Mouse (Mus musculus): Measurements from ENCODE around the gene Hbb-bs. TPM values are rescaled to one million over a fixed set of nuclear protein-coding genes. Genes with fewer than 3 reads are reported as not detected.
"Not testable (repeated sequence)": the region's sequence is repeated elsewhere in the genome, so short reads cannot be mapped to it uniquely, and the experiment has no call there.

Gene Hbb-bs
- 1,000 to 10,000 TPM; 4,172 to 4,820 TPM for total RNA-seq (2021)
- long read RNA-seq, experiment 1, transcript Hbb-bs-201 (3 exons, 628 nt): major isoform, 1,667 of 1,734 reads
- long read RNA-seq, experiment 1, transcript Hbb-bs-202 (2 exons, 344 nt): minor isoform, 24 of 1,734 reads
- long read RNA-seq, experiment 1, partial matches to known transcripts: 30 of 1,734 reads
- long read RNA-seq, experiment 1, other reads (novel, unspliced or antisense): 13 of 1,734 reads
- long read RNA-seq, experiment 2, transcript Hbb-bs-201 (3 exons, 628 nt): major isoform, 1,527 of 1,647 reads
- long read RNA-seq, experiment 2, transcript Hbb-bs-202 (2 exons, 344 nt): minor isoform, 57 of 1,647 reads
- long read RNA-seq, experiment 2, partial matches to known transcripts: 39 of 1,647 reads
- long read RNA-seq, experiment 2, other reads (novel, unspliced or antisense): 24 of 1,647 reads

DNA sequence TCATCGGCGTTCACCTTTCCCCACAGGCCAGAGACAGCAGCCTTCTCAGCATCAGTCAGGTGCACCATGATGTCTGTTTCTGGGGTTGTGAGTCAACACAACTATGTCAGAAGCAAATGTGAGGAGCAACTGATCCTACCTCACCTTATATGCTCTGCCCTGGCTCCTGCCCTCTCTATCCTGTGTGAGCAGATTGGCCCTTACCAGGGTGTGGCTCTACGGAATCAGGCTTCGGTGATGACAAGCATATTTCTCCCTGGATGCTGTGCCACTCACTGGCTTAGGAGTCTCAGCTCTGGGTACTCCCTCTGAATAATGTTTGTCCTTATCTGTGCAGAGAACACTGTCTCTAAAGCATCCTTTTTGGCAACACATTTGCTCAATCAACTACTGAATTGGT, at the start of gene Hbb-bs:
Gene Hbb-bs, minus strand, starts transcription at position 289 of the 400 bp plus-strand sequence.
- DNase-seq (ENCODE audit: low spot score in 2 of 2): no peak

DNA sequence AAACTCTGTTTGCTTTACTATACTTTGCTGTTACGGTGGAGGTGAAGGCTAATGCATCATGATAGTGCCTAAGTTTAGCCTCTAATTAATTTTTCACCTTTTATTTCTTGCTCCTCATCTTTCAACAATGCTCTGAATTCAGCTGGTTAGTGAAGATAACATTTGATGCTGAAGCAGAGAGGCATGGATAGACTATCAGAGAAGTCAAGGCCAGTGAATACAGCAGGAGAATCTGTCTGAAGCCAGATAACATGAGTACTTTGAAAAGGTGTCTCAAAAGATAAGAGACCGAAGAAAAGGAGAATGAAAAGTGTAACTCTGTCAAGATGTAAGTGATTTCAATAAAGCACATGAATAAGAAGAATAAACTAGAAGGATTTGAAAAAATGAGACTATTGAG, 49.2 kb upstream of the Hbb-bs start:
- DNase-seq (ENCODE audit: low spot score in 2 of 2): no peak

DNA sequence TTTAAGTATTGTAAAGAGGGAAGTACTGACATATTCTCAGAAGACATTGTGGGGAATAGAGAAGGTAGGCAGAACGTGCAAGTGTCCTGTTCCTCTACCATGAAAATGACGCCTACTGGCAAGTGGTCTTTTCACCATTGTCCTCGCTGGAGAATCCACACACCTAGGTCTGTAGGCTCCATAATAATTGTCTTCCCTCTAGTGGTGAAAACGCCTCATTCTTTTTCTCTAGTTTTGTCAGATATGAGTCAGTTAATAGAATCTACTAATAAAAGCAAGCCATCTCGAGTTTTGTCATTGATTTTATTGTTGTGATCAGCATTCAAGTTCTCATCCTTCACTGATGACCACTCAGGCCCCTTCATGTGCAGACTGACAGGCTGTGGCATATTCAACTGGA, 46.6 kb upstream of the Hbb-bs start:
- no peak for DNase-seq (ENCODE audit: low spot score in 2 of 2)

DNA sequence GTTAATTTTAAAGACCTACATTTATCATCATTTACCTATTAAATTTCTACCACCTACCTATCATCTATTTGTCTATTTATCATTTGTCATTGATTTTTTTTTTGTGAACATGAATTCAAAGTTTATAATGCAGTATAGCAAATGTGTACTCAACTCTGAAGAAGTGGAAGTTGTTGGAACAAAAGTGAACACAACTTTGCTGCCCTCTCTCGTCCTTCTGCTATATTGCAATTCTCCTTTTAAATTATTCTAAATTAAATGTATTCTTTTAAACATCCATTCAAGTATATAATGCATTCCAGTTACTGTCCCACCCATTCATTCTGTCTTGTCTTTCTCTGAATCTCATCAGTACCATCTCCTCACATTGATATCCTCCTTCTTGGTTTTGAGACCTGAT, 45.2 kb upstream of the Hbb-bs start:
- no peak for DNase-seq (ENCODE audit: low spot score in 2 of 2)

DNA sequence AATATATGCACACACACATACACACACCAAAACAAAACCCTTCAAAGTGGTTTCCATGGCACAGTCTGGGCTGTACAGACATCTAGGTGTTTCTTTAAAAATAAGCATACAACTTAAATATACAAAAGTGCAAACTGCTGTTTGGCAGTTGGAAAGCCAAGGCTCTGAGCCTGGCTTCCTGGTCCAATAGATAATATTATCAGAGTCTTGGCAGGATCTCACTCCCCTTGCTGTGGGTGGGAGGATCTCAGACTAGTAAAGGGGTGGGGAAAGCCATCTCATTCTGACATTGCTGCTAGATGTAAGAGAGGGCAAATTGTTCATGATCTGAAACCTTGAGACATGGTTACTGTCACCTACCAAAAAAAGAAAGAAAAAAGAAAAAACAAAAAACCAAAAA, 42.8 kb upstream of the Hbb-bs start:
- DNase-seq (ENCODE audit: low spot score in 2 of 2): no peak

DNA sequence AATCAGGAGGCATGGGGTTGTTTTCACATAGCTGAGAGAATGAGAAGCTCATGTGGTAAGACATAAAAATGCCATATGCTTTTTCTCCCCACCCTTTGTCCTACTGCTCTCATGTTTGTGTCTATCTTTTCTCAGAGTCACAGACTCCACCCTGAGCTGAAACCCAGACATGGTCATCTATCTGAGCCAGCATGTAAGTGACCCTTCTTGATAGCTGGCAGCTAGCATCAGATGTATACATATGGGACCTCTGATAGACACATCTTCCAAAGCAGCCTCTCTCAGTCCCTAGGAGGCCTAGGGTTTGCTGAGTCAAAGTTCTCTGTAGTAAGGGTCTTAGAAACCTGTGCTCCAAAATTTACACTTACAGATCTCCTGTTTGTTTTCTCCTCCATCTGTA, 37.8 kb upstream of the Hbb-bs start:
- no peak for DNase-seq (ENCODE audit: low spot score in 2 of 2)

DNA sequence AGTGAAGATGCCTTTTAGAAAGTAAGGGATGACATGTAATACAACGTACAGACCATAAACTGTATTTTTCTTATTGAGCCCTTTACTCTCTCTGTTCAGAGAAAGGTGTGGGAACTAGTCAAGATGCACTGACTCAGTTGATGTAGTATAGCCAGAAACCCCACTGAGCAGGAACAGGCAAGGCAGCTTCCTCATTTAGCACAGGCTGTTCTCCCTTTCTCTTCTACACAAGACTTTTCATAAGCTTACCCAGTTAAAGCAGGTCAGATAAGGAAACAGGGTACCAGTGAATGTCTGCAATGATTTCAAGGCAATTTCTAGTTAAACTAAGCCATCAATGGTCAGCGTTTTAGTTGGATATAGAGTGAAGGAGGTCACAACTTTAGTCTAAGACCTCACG, 33.6 kb upstream of the Hbb-bs start:
- no peak for DNase-seq (ENCODE audit: low spot score in 2 of 2)

DNA sequence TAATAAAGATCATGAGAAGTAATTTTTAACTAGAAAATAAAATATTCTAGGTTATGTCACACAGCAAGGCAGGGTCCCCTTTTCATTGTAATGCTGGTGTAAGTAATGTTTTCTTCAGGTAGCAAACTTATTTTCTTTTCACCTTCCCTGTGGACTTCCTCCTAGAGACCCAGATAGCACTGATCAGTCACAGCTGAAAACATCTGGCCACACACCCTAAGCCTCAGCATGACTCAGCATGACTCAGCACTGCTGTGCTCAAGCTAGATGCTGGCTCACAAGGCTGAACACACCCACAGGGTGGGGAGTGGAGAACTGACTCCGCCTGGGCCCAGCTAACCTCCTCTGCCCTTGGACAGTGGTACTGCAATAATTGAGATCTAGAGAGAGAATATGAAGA, 33.0 kb upstream of the Hbb-bs start:
- peak in 1 of 2 experiments; percentile 16 for DNase-seq (ENCODE audit: low spot score in 2 of 2)

DNA sequence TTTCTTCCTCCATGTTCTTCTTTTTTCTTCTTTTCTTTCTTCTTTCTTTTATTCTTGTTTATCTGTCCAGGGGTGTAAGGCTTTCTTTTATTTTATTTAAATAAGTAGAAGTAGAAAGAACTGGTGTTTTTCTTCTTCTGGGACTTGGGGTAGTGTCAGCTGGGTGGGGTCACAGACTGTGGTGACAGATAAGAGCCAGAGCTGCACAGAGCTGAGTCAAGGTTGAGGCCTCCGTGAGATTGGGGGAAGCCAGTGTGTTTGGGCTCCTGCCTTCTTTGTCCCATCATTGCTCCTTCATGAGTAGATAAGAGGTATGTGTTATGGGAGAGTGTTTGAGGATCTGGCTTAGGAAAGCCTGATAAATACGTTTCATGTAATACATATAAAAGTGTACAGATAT, 31.2 kb upstream of the Hbb-bs start:
- no peak for DNase-seq (ENCODE audit: low spot score in 2 of 2)

DNA sequence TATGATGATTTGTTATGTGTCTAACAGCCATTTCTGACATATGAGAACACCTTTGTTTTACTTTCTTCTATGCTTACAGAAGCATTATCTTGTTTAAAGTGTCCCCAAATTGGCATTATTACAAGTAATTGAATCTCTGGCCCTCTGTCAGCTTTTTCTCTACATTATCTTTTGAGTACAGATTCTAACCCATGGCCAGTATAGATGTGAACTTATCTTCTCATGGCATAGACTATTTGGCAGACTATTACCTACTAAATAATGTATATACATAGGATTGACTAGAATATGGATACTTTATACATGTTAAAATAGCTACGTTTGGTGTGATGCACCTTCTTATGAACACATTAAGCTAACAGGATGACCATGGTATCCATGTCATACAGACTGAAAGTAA, 26.8 kb upstream of the Hbb-bs start:
- no peak for DNase-seq (ENCODE audit: low spot score in 2 of 2)

DNA sequence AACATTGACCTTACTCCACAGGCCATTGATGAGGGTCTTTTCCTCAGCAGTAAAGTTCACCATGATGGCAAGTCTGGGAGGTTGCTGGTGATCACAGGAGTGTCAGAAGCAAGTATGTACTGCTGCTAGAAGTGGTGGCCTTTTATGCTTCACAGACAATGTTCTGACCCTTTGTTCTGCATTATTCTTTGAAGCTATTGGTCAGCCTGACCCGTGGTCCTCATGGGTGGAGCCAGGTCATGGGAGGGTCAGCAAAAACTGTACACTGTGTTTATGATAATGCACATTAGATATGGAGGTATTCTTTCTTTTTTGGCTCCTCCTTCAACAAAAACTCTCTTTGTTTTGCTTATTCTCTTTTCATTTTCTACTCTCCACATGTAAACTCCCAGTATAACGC, 25.2 kb upstream of the Hbb-bs start, which contains the start of gene Hbb-y:
Gene Hbb-y, minus strand, starts transcription at position 127 of the 400 bp plus-strand sequence.
- DNase-seq (ENCODE audit: low spot score in 2 of 2): no peak

DNA sequence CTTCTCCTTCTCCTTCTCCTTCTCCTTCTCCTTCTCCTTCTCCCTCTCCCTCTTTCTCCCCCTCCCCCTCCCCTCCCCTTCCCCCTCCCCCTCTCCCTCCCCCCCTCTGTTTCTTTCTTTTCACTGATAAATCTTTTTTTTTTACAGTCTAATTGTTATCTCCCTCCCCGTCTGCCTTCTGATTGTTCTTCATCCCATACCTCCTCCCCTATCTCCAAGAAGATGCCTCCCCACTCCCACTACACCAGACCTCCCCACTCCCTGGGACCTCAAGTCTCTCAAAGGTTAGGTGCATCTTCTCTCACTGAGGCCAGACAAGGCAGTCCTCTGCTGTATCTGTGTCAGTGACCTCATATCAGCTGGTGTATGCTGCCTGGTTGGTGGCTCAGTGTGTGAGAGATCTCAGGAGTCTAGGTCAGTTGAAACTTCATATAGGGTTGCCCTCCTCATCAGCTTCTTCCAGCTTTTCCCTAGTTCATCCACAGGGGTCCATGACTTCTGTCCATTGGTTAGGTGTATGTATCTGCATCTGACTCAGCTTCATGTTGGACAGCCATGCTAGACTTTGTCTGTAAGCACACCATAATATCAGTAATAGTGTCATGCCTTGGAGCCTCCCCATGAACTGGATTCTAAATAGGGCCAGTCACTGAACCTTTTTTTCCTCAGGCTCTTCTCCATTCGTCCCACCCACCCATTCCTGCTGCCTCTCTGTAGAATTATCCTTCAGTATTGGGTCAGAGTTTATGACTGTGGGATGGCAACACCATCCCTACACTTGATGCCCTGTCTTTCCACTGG, 16.8 kb upstream of the Hbb-bs start:
- DNase-seq (ENCODE audit: low spot score in 2 of 2): no peak

DNA sequence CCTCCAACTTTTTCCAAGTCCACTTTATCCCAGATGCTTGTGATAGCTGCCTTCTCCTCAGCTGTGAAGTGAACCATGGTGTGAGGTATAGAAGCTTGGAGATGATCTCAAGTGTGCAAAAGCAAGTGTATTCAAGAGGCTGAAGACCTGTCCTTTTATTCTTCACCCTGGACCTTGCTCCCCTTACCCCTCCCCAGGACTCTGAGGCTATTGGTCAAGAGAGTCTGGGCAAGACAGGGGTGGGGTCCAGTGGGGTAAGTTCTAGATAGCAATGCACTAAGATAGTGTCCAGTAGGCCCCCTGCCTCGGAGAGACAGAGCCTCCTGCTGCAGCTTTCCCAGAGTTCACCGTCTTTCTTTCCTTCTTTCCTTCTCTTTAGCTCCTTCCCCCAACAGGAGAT, 15.1 kb upstream of the Hbb-bs start, which contains the start of gene Hbb-bh1:
Gene Hbb-bh1, minus strand, starts transcription at position 131 of the 400 bp plus-strand sequence.
- no peak for DNase-seq (ENCODE audit: low spot score in 2 of 2)

DNA sequence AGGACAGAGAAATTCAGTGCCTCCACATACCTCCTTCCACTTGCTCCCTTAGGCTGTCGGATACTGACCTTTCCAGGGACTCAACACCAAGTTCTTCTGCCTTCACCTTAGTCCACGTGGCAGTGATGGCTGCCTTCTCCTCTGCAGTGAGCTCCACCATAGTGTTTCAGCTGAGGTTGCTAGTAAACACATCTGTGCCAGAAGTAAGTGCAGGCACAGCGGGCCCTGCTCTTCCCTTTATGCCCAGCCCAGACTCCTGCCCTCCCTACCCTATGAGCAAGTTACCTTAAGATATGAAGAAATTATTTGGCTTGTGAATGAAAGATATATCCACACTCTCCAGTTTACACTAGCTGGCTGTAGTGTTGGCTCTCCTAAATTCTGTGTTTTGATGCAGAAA, 12.4 kb upstream of the Hbb-bs start, which contains the start of gene Hbb-bh2:
Gene Hbb-bh2, minus strand, starts transcription at position 253 of the 400 bp plus-strand sequence.
- no peak for DNase-seq (ENCODE audit: low spot score in 2 of 2)

DNA sequence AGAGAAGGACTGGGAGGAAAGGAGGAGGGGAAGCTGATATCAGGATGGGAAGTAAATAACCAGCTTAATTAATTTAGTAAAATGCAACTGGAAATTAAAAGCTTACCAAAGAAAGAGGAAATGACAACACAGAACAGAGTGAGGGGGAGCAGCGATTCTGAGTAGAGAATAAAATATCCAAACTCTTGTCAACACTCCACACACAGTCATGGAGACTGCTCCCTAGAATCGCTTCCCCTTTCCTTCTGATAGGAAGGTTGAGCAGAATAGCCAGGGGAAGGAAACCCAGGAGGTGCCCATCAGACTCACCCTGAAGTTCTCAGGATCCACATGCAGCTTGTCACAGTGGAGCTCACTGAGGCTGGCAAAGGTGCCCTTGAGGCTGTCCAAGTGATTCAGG, 757 bp downstream of the Hbb-bs start:
- not testable (repeated sequence) for DNase-seq (ENCODE audit: low spot score in 2 of 2)

DNA sequence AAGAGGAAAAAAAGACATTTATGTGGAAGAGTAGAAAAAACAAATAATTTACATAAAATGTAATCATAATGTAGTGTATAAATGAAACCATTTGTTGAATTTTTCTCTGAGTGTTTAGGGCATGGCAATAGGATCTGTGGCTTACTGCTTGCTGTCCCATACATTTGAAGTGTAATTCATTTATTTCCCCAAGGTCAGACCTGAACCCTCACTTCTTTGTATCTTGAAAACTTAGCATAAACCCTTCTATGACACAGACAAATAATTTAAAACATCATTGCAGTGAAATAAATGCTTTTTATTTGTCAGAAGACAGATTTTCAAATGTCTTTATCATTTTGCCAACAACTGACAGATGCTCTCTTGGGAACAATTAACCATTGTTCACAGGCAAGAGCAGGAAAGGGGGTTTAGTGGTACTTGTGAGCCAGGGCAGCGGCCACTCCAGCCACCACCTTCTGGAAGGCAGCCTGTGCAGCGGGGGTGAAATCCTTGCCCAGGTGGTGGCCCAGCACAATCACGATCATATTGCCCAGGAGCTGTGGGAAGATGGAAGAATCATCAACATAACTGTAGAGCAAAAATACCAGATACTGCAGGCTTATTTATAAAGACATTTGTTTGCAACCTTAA, 1.5 kb downstream of the Hbb-bs start:
- no peak for DNase-seq (ENCODE audit: low spot score in 2 of 2)

DNA sequence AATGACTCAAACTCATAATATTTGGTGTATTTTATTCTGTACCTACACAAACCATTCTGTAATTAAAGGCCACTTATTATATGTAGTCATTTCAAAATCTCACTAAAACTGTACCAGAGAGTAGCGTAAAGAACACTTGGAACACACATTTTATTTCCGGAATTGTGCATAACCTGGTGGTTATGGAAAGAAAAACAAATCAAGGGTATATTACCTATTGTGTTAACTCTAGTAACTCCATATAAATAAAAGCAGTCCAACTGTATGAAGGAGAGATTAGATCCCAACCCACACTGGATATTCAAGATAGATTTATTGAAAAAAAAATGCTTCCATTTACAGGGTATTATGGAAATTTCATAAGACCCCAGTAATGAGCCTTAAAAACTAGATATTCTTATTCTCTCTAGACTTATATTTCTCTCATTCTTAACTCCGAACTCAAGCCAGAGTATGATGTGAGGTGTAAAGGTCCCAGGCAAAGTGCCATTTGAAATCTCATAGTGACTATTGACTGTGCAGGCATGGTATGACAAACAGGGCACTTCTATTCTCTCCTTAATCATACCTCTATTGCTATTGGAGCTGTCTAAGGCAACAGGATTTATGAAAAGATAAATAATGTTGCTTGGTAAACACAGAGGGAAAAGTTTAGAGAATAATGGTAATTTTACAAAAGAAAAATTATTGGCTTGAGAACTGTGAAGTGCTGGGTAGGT, 2.2 kb downstream of the Hbb-bs start:
- no peak for DNase-seq (ENCODE audit: low spot score in 2 of 2)

DNA sequence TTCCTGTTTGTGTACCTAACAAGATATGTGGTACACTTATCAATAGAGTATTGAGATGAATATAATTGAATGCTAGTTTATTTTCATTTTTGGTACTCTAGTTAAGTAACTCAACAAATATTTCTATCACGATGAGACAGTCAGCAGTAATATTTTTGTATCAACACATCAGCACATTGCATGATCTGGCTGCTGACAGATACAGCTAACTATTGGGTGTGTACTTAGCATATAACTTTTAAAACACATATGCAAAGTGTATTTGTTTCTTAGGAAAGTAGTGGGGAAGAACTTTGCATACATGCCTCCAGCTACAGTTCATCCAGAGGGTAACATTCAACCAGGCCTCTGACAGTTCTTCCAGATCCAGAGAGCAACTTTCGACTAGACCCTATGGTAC, 3.3 kb downstream of the Hbb-bs start:
- no peak for DNase-seq (ENCODE audit: low spot score in 2 of 2)

DNA sequence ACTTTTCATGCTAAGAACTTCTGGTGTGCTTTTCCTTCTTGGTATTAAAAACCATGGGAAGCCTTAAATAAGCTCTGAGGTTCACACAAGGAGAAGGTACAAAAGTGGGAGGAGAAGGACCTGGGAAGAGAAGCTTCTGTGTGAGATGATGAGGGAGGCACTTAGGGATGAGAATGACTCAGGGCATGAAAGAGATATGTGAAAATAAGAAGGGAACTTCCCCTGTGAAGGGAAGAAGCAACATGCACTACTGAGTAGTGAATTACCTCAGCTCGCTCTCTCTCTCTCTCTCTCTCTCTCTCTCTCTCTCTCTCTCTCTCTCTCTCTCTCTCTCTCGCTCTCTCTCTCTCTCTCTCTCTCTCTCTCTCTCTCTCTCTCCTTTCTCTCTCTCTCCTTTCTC, 12.8 kb downstream of the Hbb-bs start:
- DNase-seq (ENCODE audit: low spot score in 2 of 2): not testable (repeated sequence)

DNA sequence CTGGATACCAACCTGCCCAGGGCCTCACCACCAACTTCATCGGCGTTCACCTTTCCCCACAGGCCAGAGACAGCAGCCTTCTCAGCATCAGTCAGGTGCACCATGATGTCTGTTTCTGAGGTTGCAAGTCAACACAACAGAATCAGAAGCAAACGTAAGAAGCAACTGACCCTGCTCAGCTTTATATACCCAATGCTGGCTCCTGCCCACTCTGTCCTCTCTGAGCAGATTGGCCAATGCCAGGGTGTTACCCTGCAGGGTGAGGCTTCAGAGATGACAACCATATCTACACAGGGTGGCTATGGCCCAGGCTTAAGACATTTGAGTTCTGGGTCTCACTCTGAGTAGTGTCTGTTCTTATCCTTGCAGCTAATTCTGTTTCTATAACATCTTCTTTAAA, 14.1 kb downstream of the Hbb-bs start, which contains the start of gene Hbb-bt:
Gene Hbb-bt, minus strand, starts transcription at position 231 of the 400 bp plus-strand sequence.
- DNase-seq (ENCODE audit: low spot score in 2 of 2): no peak

DNA sequence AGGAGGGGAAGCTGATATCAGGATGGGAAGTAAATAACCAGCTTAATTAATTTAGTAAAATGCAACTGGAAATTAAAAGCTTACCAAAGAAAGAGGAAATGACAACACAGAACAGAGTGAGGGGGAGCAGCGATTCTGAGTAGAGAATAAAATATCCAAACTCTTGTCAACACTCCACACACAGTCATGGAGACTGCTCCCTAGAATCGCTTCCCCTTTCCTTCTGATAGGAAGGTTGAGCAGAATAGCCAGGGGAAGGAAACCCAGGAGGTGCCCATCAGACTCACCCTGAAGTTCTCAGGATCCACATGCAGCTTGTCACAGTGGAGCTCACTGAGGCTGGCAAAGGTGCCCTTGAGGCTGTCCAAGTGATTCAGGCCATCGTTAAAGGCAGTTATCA, 14.7 kb downstream of the Hbb-bs start:
- DNase-seq (ENCODE audit: low spot score in 2 of 2): not testable (repeated sequence)
